Mouse (Mus musculus) embryonic stem cell, embryonic (primary cell): ENCODE results near the gene Pbld2.

Experiments used
- CTCF ChIA-PET, 4 experiments: fragments of 300-600 bp in 2 of 4; fragments of 350-600 bp in 2 of 4; sonication (Branson Sonifier 250); formaldehyde crosslinking; loops; one replicate each; lab custom pipeline; 2022; ENCODE audit warnings: inconsistent platforms in 2 of 4; lab: Charles Lee
- POLR2A ChIA-PET, 4 experiments: fragments of 300-600 bp in 2 of 4; fragments of 350-600 bp in 2 of 4; sonication (Branson Sonifier 250); formaldehyde crosslinking; loops; one replicate each; lab custom pipeline; 2022; ENCODE audit warnings: antibody characterized with exemption in 4 of 4, inconsistent platforms in 1 of 4; lab: Charles Lee

Gene Pbld2

GRCm38 (mm10) chr10:63064516-63064915, 40.4 kb downstream of the Pbld2 start:
- ChIA-PET CTCF (interaction anchor here in 3 of 4 experiments (0.6 to 2.2 kb wide), 6 partner anchors 10 to 318 kb away, joined by 3 to 13 read pairs (median 4); partner anchors contain the start of gene Dnajc12 (in 1 of the 3)), POLR2A (interaction anchor here in 3 of 4 experiments (0.6 to 1.8 kb wide), 6 partner anchors 15 to 1469 kb away, joined by 3 to 6 read pairs (median 4); partner anchors contain the start of genes Hnrnph3 (in 1 of the 3) and Pbld2 (in 1 of the 3))

GRCm38 (mm10) chr10:63065561-63065960, 41.4 kb downstream of the Pbld2 start:
- POLR2A ChIA-PET = interaction anchor here in 3 of 4 experiments (0.6 to 1.8 kb wide), 10 partner anchors 8 to 413 kb away, joined by 3 to 6 read pairs (median 4); partner anchors contain the start of genes Hnrnph3 (in 1 of the 3) and Pbld2 (in 1 of the 3)
- CTCF ChIA-PET = interaction anchor here (0.5 to 2.2 kb wide), 25 partner anchors 9 to 317 kb away, joined by 3 to 12 read pairs (median 4); partner anchors contain the start of genes Pbld2 (in 2 of the 4), Dnajc12 (in 1 of the 4), Hnrnph3 (in 1 of the 4) and Rufy2 (in 1 of the 4)

GRCm38 (mm10) chr10:63065988-63066387, 41.9 kb downstream of the Pbld2 start:
- ChIA-PET CTCF (interaction anchor here (0.5 to 2.2 kb wide), 36 partner anchors 9 to 426 kb away, joined by 3 to 12 read pairs (median 4); partner anchors contain the start of genes Pbld2 (in 2 of the 4), Dnajc12 (in 1 of the 4), Hnrnph3 (in 1 of the 4) and Rufy2 (in 1 of the 4)), POLR2A (interaction anchor here in 3 of 4 experiments (0.8 to 1.8 kb wide), 10 partner anchors 8 to 300 kb away, joined by 3 to 6 read pairs (median 4); partner anchors contain the start of genes Hnrnph3 (in 1 of the 3) and Pbld2 (in 1 of the 3))

- CTCF ChIA-PET = no interaction called here
Observed at GRCm38 (mm10) chr10:63086304-63086703, 62.2 kb downstream of the Pbld2 start.

DNA sequence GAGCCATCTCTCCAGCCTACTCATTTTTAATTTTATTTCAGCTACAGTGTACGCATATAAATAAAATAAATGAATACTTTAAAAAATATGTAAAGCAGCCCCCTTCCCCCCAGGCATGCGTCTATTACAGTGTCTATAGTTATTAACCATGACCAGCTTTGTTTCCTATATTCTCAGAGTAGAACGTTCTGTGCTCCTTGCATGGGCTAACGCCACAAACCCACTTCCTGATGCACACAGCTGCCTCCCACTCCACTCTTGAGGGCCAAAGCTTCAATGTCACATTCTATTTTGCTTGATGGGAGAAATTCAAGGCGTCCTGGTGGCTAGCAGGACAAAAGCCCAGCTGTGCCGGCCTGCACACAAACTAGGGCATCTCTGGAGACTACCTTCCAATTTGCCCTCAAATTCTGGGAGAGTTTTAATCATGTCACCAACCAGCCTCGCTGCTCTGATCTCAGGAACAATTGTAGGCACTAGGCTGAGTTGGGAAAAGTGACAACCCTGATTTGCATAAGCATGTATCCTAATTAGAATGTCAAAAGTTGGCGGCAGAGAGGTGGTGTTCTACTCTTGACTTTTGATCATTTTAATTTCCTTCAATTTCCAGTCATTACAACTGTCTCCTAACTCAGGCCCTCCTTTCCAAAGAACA, 65.1 kb downstream of the Pbld2 start:
- ChIA-PET CTCF (interaction anchor here (0.5 to 1.6 kb wide), 8 partner anchors 11 to 288 kb away, joined by 3 to 7 read pairs (median 4); partner anchors contain the start of gene Atoh7 (in 1 of the 4)), POLR2A (interaction anchor here in 3 of 4 experiments (0.6 to 1.5 kb wide), 6 partner anchors 9 to 580 kb away, joined by 3 to 10 read pairs (median 4); partner anchors contain the start of gene Atoh7 (in 1 of the 3))

More at GRCm38 (mm10) chr10:63086304-63086703, 62.2 kb downstream of the Pbld2 start:
- POLR2A ChIA-PET = no interaction called here

GRCm38 (mm10) chr10:63089758-63090571, 65.8 kb downstream of the Pbld2 start:
- CTCF ChIA-PET = interaction anchor here (0.5 to 1.6 kb wide), 7 partner anchors 10 to 293 kb away, joined by 3 to 7 read pairs (median 4); partner anchors contain the start of genes Atoh7 (in 1 of the 4) and Dnajc12 (in 1 of the 4)
- POLR2A ChIA-PET = interaction anchor here in 3 of 4 experiments (0.6 to 1.5 kb wide), 7 partner anchors 9 to 581 kb away, joined by 3 to 10 read pairs (median 3); partner anchors contain the start of gene Atoh7 (in 2 of the 3)

GRCm38 (mm10) chr10:63091915-63092314, 67.8 kb downstream of the Pbld2 start:
- CTCF ChIA-PET = no interaction called here
- POLR2A ChIA-PET = no interaction called here

DNA sequence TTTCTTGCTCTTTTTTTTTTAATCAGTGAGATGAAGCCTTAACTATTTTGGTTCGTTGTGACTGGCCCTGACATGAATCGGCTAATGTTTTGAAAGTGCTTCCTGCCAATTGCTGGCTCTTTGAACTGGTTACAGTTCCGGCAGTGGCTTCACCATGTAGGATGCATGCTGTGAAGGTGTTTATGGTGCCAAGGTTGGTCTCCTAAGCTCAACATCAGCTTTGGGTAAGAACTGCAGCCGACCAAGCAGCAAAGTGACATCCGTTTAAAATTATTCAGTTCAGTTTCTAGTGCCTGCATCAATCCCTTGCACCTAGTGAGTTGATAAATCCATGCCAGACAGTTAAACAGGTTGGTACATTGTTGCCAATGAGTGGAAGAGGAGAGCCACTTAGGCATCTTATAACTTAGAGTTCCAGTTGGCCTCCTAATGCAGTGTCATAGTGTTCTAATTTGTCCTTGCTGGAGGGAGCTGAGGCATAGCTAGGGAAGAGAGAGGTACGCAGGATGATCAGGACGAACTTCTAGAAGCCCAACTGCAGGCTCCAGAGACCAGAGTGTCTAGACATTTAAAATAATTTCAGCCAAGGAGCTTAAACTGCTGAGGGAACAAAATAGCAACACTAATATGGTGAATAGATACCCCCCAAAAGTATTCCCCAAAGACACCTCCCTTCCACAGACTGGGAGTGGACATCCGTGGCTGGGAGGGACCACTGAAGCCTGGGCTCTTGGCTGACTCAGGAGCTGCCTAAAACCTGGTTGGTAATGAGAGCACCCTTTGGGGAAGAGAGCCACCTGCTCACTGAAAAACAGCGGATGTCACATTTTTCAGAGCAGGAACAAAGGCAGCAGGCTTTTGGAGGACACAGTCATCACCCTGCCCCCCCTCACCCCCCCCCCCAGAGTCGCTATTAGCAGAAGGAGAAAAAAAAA, 68.8 kb downstream of the Pbld2 start:
- POLR2A ChIA-PET = interaction anchor here in 2 of 4 experiments (0.5 to 1.0 kb wide), 5 partner anchors 33 to 300 kb away, joined by 3 to 6 read pairs (median 3); partner anchors contain the start of genes Hnrnph3 (in 1 of the 2) and Pbld2 (in 1 of the 2)
- CTCF ChIA-PET = interaction anchor here in 1 of 4 experiments (0.7 kb wide), 1 partner anchor 32 kb away, joined by 6 read pairs; no protein-coding TSS in a partner anchor

GRCm38 (mm10) chr10:63096757-63097156, 72.6 kb downstream of the Pbld2 start:
- CTCF ChIA-PET = interaction anchor here in 1 of 4 experiments (0.7 kb wide), 1 partner anchor 281 kb away, joined by 3 read pairs; no protein-coding TSS in a partner anchor
- POLR2A ChIA-PET = interaction anchor here in 2 of 4 experiments (0.5 kb wide), 3 partner anchors 73 to 249 kb away, joined by 3 to 4 read pairs (median 3); no protein-coding TSS in a partner anchor

- POLR2A ChIA-PET = interaction anchor here in 2 of 4 experiments (1.1 to 2.4 kb wide), 3 partner anchors 9 to 85 kb away, joined by 3 to 10 read pairs (median 3); no protein-coding TSS in a partner anchor
- CTCF ChIA-PET = interaction anchor here in 1 of 4 experiments (1.3 kb wide), 1 partner anchor 211 kb away, joined by 3 read pairs; no protein-coding TSS in a partner anchor
Observed at GRCm38 (mm10) chr10:63098191-63098590, 74.1 kb downstream of the Pbld2 start.

DNA sequence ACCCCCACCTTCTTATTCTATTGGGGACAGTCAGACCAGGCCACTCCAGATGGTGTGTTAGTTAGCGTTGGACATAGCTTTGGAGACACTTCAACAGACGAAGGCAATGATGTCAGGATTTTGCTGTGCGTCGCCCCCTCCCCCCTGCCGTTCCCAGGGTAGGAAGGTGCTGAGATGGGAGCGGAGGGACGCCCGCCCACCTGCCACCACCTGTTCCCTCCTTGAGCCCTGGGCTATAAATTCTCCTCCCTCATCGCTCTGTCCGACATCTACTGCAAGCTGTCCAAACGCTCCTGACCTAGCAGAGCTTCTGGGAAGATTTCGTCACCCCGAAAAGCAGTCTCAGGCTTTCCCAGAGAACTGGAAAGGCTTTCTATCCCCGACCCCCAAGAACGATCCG, 75.4 kb downstream of the Pbld2 start, which contains the start of gene Atoh7:
Gene Atoh7, plus strand, starts transcription at position 131 of the 400 bp plus-strand sequence.
- ChIA-PET POLR2A (interaction anchor here in 3 of 4 experiments (0.6 to 2.4 kb wide), 14 partner anchors 9 to 287 kb away, joined by 3 to 10 read pairs (median 3); partner anchors contain the start of genes Hnrnph3 (in 1 of the 3) and Pbld2 (in 1 of the 3)), CTCF (interaction anchor here in 2 of 4 experiments (0.5 to 1.8 kb wide), 9 partner anchors 10 to 283 kb away, joined by 3 to 5 read pairs (median 3); partner anchors contain the start of genes Dnajc12 (in 1 of the 2) and Herc4 (in 1 of the 2))

DNA sequence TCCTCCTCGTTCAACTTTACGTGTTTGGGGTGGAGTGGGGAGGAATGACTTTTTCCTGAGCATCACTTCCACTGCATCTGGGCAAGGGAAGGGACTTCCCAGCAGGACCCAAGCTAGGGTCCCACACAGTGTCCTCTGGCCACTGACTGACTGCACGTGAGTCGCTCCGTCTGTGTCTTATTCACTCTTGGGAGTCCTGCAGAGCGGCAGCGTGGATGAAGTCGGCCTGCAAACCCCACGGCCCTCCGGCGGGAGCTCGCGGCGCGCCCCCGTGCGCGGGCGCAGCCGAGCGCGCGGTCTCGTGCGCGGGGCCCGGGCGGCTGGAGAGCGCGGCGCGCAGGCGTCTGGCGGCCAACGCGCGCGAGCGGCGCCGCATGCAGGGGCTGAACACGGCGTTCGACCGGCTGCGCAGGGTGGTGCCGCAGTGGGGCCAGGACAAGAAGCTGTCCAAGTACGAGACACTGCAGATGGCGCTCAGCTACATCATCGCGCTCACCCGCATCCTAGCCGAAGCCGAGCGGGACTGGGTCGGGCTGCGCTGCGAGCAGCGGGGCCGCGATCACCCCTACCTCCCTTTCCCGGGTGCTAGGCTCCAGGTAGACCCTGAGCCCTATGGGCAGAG, 75.9 kb downstream of the Pbld2 start:
- POLR2A ChIA-PET = interaction anchor here in 3 of 4 experiments (0.6 to 2.4 kb wide), 17 partner anchors 10 to 287 kb away, joined by 3 to 10 read pairs (median 3); partner anchors contain the start of genes Hnrnph3 (in 1 of the 3) and Pbld2 (in 1 of the 3)
- CTCF ChIA-PET = interaction anchor here in 2 of 4 experiments (0.5 to 1.8 kb wide), 9 partner anchors 11 to 282 kb away, joined by 3 to 5 read pairs (median 3); partner anchors contain the start of genes Dnajc12 (in 1 of the 2) and Herc4 (in 1 of the 2)

GRCm38 (mm10) chr10:63100657-63101056, 76.5 kb downstream of the Pbld2 start:
- ChIA-PET POLR2A (interaction anchor here in 3 of 4 experiments (0.8 to 2.1 kb wide), 11 partner anchors 11 to 245 kb away, joined by 3 to 6 read pairs (median 4); partner anchors contain the start of genes Hnrnph3 (in 1 of the 3) and Pbld2 (in 1 of the 3)), CTCF (interaction anchor here in 2 of 4 experiments (0.6 to 1.8 kb wide), 8 partner anchors 11 to 265 kb away, joined by 3 to 5 read pairs (median 3); no protein-coding TSS in a partner anchor)
